Mouse (Mus musculus) thymus, postnatal 36 days (tissue): ENCODE results near the gene Hist1h4i.
"Not testable (repeated sequence)": the region's sequence is repeated elsewhere in the genome, so short reads cannot be mapped to it uniquely, and the experiment has no call there.

Source experiments
- DNase-seq, 2 experiments: peaks; one replicate each; pipeline ENCODE4 v3.0.0; 2022; ENCODE audit warnings: mixed read lengths in 2 of 2

The Hist1h4i gene

GRCm38 (mm10) chr13:22041142-22041536, at the start of gene Hist1h4i:
Gene Hist1h4i (minus strand): TSS chr13:22041362.
- DNase-seq = peak; percentile 97 to 99

GRCm38 (mm10) chr13:22084140-22084539, 43.0 kb upstream of the Hist1h4i start, which contains the start of gene Vmn1r188:
Gene Vmn1r188 (plus strand): TSS chr13:22084440.
- not testable (repeated sequence) for DNase-seq

DNA sequence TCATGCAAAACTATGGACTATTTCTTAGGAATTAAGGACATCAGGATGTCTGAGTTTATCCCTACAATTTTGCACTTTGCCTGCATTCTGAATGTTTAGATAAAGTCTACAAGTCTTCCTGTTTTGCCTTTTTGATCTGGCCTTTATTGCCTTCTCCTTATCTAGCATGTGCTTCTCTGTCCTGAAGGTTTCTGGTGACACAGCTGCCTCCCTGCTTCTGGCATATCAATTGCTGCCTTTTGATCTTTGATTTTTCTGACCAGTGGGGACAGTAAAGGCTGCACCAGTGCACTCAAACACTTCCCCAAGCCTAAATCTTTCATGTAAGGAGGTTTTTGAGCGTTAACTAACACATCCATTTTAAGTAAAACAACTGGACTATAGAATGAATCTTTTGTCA, 22.3 kb upstream of the Hist1h4i start:
- DNase-seq = no peak

DNA sequence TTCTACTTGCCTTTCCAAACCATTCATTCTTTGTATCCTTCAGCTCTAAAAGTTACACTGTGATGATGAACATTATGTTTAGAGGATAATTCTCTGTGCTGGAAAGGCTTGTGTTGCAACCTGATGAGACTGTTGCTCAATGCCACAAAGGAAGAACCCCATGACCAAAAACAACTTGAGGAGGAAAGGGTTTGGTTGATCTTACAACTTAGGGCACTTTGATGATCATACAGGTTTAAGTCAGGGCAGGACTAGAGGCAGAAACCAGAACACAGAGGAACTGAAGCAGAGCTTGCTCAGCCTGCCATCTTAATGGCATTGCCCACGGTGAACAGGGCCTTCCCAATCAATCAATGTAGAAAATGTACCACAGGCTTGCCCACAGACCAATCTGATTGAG, 20.3 kb upstream of the Hist1h4i start:
- no peak for DNase-seq

DNA sequence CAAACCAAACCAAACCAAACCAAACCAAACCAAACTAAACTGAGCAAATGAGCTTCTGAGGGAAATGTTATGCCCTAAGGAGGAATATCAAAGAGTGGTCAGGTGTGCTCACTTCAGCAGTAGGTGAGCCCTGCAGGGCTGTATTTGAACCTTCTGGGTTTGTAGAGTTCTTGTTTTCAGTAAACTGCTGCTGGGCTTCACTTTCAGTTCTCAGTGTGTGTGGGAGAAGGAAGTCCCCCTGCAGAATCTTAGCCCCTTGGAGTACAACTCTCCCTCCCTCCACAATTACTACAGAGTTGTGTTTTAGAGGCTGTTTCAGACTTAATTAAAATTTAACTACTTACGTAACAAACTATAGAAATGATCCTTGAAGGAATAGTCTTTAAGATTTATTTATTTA, 12.6 kb upstream of the Hist1h4i start:
- no peak for DNase-seq

GRCm38 (mm10) chr13:22051523-22051859, 10.3 kb upstream of the Hist1h4i start:
- DNase-seq = no peak

DNA sequence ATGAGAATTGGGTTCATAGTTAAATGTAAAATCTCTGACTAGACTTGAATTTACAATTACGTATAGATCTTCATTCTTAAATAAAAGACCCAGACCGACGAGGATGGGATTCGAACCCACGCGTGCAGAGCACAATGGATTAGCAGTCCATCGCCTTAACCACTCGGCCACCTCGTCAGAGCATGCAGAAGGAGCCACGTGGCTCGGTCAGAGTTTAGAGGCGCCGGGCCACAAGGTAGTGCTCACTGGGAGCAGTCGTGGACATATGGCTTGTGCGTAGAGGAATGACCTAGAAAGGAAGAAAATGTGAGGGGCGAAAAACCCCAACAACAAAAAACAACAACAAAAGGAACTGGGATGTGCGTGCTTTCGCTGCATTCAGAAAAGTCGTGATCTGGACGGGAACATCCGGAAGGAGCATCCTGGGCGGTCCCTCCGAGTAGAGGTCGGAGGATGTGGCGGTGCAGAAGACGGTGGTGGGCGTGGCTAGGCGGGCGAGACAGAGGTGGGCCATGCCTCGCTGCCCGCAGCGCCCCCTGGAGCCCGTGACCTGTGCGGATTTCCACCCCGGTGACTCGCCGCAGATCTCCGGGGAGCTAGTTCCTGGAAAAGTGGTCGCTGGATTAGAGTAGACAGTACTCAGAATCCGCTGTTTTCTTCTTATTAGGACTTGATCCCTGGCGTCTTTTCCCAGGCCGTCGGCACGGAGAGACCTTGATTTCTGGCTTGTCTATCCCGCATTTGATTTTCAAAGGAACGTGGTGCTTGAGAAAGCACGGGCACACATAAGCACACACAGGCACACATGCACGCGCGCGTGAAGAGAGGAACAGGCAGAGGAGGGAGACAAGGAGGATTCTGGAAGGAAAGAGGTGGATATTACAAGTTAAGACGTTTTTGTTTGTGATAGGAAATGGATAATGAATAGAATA, 9.7 kb upstream of the Hist1h4i start:
- DNase-seq = peak; percentile 94 to 95

DNA sequence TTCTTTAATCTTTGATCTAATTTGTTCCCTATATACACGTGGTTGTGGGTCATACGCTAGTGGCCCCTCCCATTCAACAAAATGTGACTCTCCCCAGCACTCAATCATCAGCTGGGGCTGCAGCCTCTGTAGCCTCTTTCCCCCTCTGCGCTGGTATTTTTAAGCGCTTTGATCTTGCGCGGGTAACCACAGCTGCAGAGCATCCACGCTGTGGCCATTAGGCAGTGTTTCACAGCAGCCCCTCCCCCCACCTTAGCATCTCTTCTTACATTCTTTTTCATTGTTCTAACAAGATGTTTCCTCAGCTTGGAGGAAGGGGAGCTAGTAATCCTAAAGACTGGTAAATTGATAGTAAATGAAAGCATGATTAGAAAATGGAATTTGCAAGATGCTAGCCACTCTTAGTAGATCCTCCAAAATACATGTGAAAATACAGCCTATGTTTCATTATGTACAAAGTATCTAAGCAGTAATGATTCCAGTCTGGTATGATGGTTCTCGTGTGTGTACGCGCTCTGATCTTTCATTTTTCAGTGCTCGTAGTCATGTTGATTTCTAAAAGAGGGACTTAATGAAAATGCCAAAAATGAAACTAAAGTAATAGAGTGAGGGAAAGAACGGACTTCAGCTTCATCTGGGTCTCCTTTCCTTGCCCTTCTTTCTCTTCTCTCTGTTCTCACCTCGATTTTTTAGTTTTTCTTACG, 8.7 kb upstream of the Hist1h4i start:
- DNase-seq = peak; percentile 47 to 63

GRCm38 (mm10) chr13:22049041-22049440, 7.9 kb upstream of the Hist1h4i start:
- peak; percentile 21 for DNase-seq

DNA sequence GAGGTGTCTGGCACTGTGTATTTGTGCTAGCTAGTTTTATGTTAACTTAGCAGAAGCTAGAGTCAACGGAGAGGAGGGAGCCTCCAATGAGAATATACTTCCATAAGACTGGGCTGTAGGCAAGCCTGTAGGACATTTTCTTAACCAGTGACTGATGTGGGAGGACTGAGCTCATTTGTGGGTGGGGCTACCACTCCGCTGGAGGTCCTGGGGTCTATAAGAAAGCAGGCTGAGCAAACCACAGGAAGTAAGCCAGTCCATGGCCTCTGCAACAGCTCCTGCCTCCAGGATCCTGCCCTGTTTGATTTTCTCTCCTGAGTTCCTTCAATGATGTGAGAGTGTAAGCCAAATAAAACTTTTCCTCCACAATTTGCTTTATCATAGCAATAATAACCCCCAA, 4.1 kb upstream of the Hist1h4i start:
- DNase-seq = peak in 1 of 2 experiments; percentile 31

DNA sequence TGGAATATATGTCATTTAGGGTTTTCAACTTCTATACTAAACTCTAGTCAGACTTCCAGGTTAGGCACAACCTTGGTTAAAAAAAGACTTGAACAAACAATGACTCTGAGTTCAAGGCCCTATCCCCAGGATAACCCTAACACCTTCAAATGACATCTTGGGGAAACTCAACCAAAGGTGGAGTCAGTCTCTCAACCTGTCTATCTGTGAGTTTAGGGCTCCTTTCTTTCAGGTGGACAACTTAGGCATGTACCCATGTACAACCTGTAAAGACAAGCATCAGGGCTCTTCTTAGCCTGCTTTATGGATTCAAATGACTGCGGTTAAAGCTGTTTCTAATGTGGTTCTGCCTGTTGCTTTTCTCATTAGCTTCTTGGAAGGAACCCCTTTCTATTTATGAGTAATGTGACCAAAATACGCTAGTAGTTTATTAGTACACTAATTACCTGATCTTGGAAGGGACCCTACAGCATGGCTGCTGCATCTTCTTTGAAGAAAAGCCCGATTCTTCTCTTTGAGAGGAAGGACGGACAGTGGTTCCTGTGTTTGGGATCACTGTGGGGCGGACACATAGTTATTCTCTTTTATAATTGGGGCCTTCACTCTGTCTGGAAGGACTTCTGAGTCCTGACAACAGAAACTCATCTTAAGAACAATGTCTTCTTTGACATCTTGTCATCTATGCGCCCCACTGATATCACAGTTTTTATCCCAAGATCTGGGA, 3.4 kb upstream of the Hist1h4i start:
- no peak for DNase-seq

- no peak for DNase-seq
Observed at GRCm38 (mm10) chr13:22043503-22044431, 2.6 kb upstream of the Hist1h4i start.

DNA sequence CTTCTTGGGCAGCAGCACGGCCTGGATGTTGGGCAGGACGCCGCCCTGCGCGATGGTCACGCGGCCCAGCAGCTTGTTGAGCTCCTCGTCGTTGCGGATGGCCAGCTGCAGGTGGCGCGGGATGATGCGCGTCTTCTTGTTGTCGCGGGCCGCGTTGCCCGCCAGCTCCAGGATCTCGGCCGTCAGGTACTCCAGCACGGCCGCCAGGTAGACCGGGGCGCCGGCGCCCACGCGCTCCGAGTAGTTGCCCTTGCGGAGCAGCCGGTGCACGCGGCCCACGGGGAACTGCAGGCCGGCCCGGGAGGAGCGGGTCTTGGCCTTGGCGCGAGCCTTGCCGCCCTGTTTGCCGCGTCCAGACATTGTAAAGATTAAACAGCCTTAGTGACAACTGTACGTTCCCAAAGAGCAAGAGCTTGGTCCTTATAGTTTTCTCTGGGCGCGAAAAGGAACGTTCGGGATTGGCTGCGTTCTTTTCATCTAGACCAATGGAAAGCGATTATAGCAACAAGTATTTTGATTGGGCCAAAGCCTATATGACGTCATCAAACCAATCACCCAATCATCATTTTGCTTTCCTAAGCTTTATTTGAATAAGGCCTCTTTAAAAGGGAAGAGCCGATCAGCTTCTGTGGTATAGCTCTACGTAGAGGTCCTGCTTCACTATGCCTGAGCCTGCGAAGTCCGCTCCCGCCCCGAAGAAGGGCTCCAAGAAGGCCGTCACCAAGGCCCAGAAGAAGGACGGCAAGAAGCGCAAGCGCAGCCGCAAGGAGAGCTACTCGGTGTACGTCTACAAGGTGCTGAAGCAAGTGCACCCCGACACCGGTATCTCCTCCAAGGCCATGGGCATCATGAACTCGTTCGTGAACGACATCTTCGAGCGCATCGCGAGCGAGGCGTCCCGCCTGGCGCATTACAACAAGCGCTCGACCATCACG, 1.7 kb upstream of the Hist1h4i start, which contains the start of the genes Hist1h2ag and Hist1h2bj:
Gene Hist1h2ag, minus strand, starts transcription at position 377 of the 935 bp plus-strand sequence.
Gene Hist1h2bj, plus strand, starts transcription at position 647 of the 935 bp plus-strand sequence.
- DNase-seq = peak; percentile 79 to 84

DNA sequence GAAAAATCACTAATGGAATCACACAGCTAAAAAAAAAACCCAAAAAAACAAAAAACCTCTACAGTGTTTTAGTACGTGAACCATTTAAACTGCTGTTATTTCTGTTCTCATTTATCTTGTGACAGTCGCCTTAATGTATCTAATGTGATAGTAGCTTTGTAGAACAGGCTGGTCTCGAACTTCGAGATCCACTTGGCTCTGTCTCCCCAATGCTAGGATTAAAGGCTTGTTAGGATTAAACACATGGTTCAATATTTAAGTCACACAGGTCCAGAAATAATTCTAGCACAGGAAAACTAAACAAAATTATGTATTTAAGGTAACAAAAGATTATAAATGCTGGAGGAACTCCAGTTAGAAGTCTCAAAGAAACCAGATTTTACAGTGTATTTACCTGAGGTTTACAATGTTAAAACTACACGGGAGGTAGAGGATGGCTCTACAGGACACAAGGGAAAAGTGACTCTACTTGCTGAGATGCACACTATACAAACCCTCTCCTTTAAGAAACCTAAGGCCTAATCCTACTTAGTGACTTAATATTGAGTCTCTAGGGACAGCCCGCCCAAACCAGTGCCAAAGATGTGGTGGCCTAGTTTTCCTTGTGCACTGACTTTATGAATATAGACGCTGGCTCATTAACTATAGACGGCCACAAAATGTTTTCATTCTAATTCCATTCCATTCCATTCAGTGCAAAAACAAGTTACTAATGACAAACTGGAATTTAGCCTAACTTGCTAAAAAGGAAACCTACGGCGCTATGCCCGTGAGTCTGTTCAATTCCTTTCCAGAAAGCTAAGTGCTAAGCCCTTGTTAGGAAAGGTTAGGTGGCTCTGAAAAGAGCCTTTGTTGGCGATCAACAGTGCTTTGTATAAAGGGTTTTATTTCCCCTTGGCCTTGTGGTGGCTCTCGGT, 747 bp upstream of the Hist1h4i start:
- no peak for DNase-seq

- no peak for DNase-seq
Observed at GRCm38 (mm10) chr13:22040464-22041141, 559 bp downstream of the Hist1h4i start.

DNA sequence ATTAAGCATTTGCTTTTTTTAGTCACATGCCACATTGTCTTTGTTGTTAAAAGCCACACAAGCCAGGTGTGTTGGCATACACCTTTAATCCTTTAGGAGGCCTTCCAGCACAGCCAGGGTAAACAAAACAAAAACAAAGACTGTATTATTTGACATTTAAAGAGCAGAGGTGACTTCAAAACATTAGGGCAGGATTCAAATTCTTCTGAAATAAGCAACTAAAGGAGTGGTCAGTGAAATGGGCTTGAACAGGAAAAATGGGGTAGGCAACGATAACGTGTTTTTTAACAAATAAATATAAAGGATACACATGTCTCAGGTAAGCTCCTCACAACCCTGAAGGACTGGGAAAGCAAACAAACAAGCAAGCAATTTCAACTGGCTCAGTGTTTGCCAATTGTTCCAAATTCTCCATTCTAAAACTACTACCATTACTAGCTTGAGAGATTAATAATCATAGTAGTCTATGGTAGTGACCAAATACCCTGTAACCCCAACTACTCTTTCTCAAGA, 1.2 kb downstream of the Hist1h4i start:
- no peak for DNase-seq

DNA sequence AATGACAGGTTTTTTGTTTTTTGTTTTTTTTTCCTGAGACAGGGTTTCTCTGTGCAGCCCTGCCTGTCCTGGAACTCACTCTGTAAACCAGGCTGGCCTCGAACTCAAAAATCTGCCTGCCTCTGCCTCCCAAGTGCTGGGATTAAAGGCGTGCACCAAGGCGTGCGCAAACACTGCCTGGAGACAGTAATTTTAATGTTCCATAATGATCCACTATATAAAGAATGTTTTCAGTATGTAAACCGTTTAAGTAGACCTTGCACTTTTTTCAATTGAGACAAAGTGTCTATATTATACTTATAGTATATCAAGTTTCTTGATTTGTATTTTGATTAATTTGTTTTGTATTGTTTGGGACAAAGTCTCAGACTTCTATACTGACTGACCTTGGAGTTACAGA, 1.8 kb downstream of the Hist1h4i start:
- DNase-seq = no peak

GRCm38 (mm10) chr13:22037415-22037814, 3.7 kb downstream of the Hist1h4i start:
- DNase-seq = no peak

DNA sequence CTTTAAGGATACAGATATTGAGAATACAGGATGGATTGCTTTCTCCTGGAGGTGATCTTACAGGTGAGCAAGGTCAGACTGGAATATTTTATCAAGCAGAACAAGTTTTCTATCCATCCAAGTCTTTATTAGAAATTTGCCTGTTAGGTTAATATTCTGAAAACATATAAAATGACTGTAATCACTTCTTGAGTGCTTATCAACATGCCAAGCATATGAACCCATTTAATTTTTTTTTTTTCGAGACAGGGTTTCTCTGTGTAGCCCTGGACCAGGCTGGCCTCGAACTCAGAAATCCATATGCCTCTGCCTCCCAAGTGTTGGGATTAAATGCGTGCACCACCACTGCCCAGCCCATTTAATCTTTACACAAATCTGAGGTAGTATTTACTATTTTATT, 4.2 kb downstream of the Hist1h4i start:
- no peak for DNase-seq
